Mouse (Mus musculus): ENCODE measurements around the gene Tnfsf11. TPM values are rescaled to one million over a fixed set of nuclear protein-coding genes. Genes with fewer than 3 reads are reported as not detected.

Tnfsf11 gene
- polyA plus RNA-seq, 2 experiments: 0.03 to 0.17 TPM

DNA sequence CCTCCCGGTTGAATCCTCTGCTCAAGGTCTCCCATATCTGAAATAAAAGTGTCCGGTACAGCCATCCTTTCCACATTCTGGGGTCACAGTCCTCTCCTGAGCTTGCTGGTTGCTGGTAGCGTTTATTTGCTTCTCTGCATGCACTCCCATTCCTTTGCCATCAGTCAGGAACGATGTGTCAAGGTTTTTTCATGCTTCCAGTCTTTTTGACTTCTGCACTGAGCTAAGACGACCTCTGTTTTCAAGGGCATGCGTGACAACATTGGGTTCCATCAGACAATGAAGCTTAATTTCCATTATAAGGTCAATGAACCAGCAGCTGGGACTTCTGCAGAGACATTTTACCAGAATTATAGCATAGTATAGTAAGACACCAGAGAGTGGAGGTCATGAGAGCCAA, 68.5 kb downstream of the Tnfsf11 start:
- no peak overlapping the region for H3K27ac ChIP-seq
- DNase-seq (ENCODE audit: low read depth in 3 of 3, low spot score in 3 of 3): no peak
- ATAC-seq (ENCODE audit: insufficient read depth): no peak
- TF ChIP-seq EP300 (IDR thresholded peaks at IDR 0.05; ENCODE audit: low read depth) (no peak), CTCF (IDR thresholded peaks at IDR 0.05; ENCODE audit: low read depth) (no peak)
- no peaks in the 10 kb centered on the region for H3K9me3 ChIP-seq (ENCODE audit: control insufficient read depth, low read length)
- no peak overlapping the region for H3K4me3 ChIP-seq (ENCODE audit: insufficient read depth in 1 of 2, low read depth in 2 of 2, low read length in 2 of 2)
- H3K4me2 ChIP-seq (ENCODE audit: low read depth): no peak overlapping the region
- H3K36me3 ChIP-seq (replicated peaks; ENCODE audit: control insufficient read depth, insufficient read depth, low read depth): no peaks in the 10 kb centered on the region
- WGBS (ENCODE audit: insufficient replicate concordance): 57% methylated on average over 6 of the region's 6 CpGs
- no peaks in the 10 kb centered on the region for H3K4me1 ChIP-seq (replicated peaks; ENCODE audit: control insufficient read depth in 2 of 2, insufficient read depth in 2 of 2, low read length in 1 of 2)
- H3K9ac ChIP-seq (replicated peaks): no peak overlapping the region
- no peaks in the 10 kb centered on the region for H3K27me3 ChIP-seq (ENCODE audit: control insufficient read depth, insufficient read depth, low read length)

DNA sequence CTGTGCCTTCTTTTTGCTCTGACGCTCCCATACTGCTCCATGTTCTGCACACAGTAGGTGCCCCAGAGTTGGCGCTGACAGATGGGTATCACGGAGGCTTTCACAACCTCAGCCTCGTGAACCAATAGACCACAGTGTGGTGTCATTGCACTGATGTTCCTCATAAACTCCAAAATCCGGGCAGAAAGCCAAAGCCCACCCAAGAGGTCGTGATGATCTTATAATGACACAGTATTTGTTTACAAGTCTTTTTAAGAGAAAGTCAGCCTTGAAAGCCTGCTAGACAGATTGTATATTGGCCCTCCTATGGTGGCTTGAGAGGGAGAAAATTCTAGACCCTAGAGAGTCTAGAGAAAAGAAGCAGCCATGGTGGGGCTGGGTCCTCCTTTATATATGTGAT, 70.6 kb downstream of the Tnfsf11 start:
- H3K27ac ChIP-seq: no peak overlapping the region
- WGBS (ENCODE audit: insufficient replicate concordance): 52% methylated on average over 6 of the region's 6 CpGs
- ATAC-seq (ENCODE audit: insufficient read depth) (no peak), DNase-seq (ENCODE audit: low read depth in 3 of 3, low spot score in 3 of 3) (no peak)
- H3K36me3 ChIP-seq (replicated peaks; ENCODE audit: control insufficient read depth, insufficient read depth, low read depth): no peaks in the 10 kb centered on the region
- H3K9me3 ChIP-seq (ENCODE audit: control insufficient read depth, low read length): no peaks in the 10 kb centered on the region
- no peaks in the 10 kb centered on the region for H3K4me1 ChIP-seq (replicated peaks; ENCODE audit: control insufficient read depth in 2 of 2, insufficient read depth in 2 of 2, low read length in 1 of 2)
- no peak overlapping the region for H3K4me3 ChIP-seq (ENCODE audit: insufficient read depth in 1 of 2, low read depth in 2 of 2, low read length in 2 of 2)
- no peak overlapping the region for H3K4me2 ChIP-seq (ENCODE audit: low read depth)
- no peak for TF ChIP-seq EP300 (IDR thresholded peaks at IDR 0.05; ENCODE audit: low read depth)
- no peak for TF ChIP-seq CTCF (IDR thresholded peaks at IDR 0.05; ENCODE audit: low read depth)
- no peak overlapping the region for H3K9ac ChIP-seq (replicated peaks)
- H3K27me3 ChIP-seq (ENCODE audit: control insufficient read depth, insufficient read depth, low read length): no peaks in the 10 kb centered on the region

DNA sequence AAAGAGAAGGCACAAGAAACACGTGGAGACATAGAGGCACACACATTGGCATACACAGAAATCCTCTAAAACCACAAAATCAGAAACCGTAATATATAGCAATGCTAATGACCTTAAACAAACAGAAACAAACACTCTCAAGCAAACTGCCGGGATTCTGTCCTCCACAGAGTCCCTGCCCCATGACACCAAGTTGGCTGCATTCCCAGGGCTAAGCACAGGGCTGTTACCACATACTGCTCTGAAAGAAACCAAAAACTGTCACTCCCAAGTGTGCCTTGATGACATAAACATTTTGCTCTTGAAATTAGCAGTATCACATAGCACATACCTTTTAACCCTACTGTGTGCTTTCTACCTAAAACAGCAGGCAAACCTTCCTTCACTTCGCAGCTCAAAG, 71.7 kb downstream of the Tnfsf11 start:
- DNase-seq (ENCODE audit: low read depth in 3 of 3, low spot score in 3 of 3): peak in 2 of 3 experiments; percentile 0 to 3
- no peak overlapping the region for H3K4me3 ChIP-seq (ENCODE audit: insufficient read depth in 1 of 2, low read depth in 2 of 2, low read length in 2 of 2)

DNA sequence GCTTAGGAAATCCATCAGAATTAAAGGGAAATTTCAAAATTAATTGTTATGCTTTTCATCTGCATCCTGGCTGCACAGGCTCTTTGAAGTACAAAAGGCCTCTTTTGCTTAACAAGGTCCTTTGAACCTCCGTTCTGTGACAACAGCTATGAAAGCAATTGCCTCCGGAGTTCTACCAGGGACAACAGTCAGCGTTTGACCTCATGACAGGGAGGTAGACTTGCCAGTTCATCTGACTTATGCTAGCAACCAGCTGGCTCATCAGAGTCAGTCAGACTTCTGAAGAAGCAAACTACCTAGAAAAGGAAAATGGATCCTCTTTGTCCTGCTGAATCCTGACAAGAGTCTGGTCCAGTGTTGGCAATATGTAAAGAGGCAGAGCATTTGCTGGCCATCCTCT, 72.5 kb downstream of the Tnfsf11 start:
- Histone ChIP-seq H3K4me2 (ENCODE audit: low read depth) (no peak overlapping the region), H3K27ac (no peak overlapping the region), H3K9me3 (ENCODE audit: control insufficient read depth, low read length) (no peaks in the 10 kb centered on the region), H3K4me1 (replicated peaks; ENCODE audit: control insufficient read depth in 2 of 2, insufficient read depth in 2 of 2, low read length in 1 of 2) (no peaks in the 10 kb centered on the region), H3K36me3 (replicated peaks; ENCODE audit: control insufficient read depth, insufficient read depth, low read depth) (no peaks in the 10 kb centered on the region), H3K4me3 (ENCODE audit: insufficient read depth in 1 of 2, low read depth in 2 of 2, low read length in 2 of 2) (no peak overlapping the region), H3K9ac (replicated peaks) (no peak overlapping the region), H3K27me3 (ENCODE audit: control insufficient read depth, insufficient read depth, low read length) (no peaks in the 10 kb centered on the region)
- ATAC-seq (ENCODE audit: insufficient read depth) (no peak), DNase-seq (ENCODE audit: low read depth in 3 of 3, low spot score in 3 of 3) (no peak)
- 52% methylated on average over 3 of the region's 3 CpGs for WGBS (ENCODE audit: insufficient replicate concordance)
- no peak for TF ChIP-seq EP300 (IDR thresholded peaks at IDR 0.05; ENCODE audit: low read depth)
- TF ChIP-seq CTCF (IDR thresholded peaks at IDR 0.05; ENCODE audit: low read depth): no peak

More for the DNA sequence above, 71.7 kb downstream of the Tnfsf11 start:
- Histone ChIP-seq H3K36me3 (replicated peaks; ENCODE audit: control insufficient read depth, insufficient read depth, low read depth) (no peaks in the 10 kb centered on the region), H3K27me3 (ENCODE audit: control insufficient read depth, insufficient read depth, low read length) (no peaks in the 10 kb centered on the region), H3K9me3 (ENCODE audit: control insufficient read depth, low read length) (no peaks in the 10 kb centered on the region), H3K4me2 (ENCODE audit: low read depth) (no peak overlapping the region), H3K4me1 (replicated peaks; ENCODE audit: control insufficient read depth in 2 of 2, insufficient read depth in 2 of 2, low read length in 1 of 2) (no peaks in the 10 kb centered on the region), H3K9ac (replicated peaks) (no peak overlapping the region), H3K27ac (no peak overlapping the region)
- ATAC-seq (ENCODE audit: insufficient read depth): no peak
- WGBS (ENCODE audit: insufficient replicate concordance): 47% methylated on average over 4 of the region's 4 CpGs
- TF ChIP-seq EP300 (IDR thresholded peaks at IDR 0.05; ENCODE audit: low read depth) (no peak), CTCF (IDR thresholded peaks at IDR 0.05; ENCODE audit: low read depth) (no peak)

DNA sequence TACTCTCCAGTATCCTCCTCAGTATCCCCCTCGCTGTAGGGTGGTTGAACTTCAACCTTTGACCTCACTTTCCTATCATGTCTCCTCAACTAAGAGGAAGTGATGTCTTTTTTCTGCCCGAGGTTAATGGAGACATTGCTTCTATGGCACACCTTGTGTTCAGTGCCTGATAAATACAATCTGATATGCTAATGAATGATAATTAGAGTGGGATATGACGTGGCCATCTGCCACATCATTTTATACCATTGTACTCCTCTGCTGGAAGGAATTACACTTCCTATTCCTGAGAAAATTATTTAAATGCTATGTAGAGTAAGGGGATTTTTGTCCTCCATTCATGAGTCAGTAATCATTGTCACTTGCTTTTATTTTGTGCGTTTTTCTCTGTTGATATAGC, 78.8 kb downstream of the Tnfsf11 start:
- DNase-seq (ENCODE audit: low read depth in 3 of 3, low spot score in 3 of 3) (no peak), ATAC-seq (ENCODE audit: insufficient read depth) (no peak)
- Histone ChIP-seq H3K27me3 (ENCODE audit: control insufficient read depth, insufficient read depth, low read length) (no peaks in the 10 kb centered on the region), H3K4me1 (replicated peaks; ENCODE audit: control insufficient read depth in 2 of 2, insufficient read depth in 2 of 2, low read length in 1 of 2) (no peaks in the 10 kb centered on the region), H3K4me3 (ENCODE audit: insufficient read depth in 1 of 2, low read depth in 2 of 2, low read length in 2 of 2) (no peak overlapping the region), H3K36me3 (replicated peaks; ENCODE audit: control insufficient read depth, insufficient read depth, low read depth) (no peaks in the 10 kb centered on the region), H3K27ac (no peak overlapping the region), H3K9me3 (ENCODE audit: control insufficient read depth, low read length) (no peaks in the 10 kb centered on the region), H3K4me2 (ENCODE audit: low read depth) (no peak overlapping the region), H3K9ac (replicated peaks) (no peak overlapping the region)
- TF ChIP-seq EP300 (IDR thresholded peaks at IDR 0.05; ENCODE audit: low read depth) (no peak), CTCF (IDR thresholded peaks at IDR 0.05; ENCODE audit: low read depth) (no peak)
- 44% methylated on average over 4 of the region's 4 CpGs for WGBS (ENCODE audit: insufficient replicate concordance)

Small RNA genes lying within 50 kb of the gene (microRNA-seq; reads per million reads assigned to microRNA genes)
- not detected for gene Gm23652

Other genes starting within 250 kb of the Tnfsf11 start
- not detected in 2 replicates for gene Fam216b, start 219.0 kb downstream of the Tnfsf11 start, polyA plus RNA-seq (2012; rRNA removed)
- gene Fam216b, start 219.0 kb downstream of the Tnfsf11 start, polyA plus RNA-seq (2014; fragmentation: Nextera tagmentation; extraction: Ambion mirVana): not detected in 2 replicates
- 5.6 and 8.2 TPM in 2 replicates for gene Akap11, start 228.8 kb upstream of the Tnfsf11 start, polyA plus RNA-seq (2012; rRNA removed)
- gene Akap11, start 228.8 kb upstream of the Tnfsf11 start, polyA plus RNA-seq (2014; fragmentation: Nextera tagmentation; extraction: Ambion mirVana): 5.4 TPM in 2 replicates